Mouse (Mus musculus) WW6 (cell line): Measurements from ENCODE around the gene Pparg.

Source experiments
- DNase-seq: peaks from one replicate; pipeline ENCODE4 v3.0.0-alpha.2; 2013; ENCODE audit warnings: low read depth, low spot score

Gene Pparg

DNA sequence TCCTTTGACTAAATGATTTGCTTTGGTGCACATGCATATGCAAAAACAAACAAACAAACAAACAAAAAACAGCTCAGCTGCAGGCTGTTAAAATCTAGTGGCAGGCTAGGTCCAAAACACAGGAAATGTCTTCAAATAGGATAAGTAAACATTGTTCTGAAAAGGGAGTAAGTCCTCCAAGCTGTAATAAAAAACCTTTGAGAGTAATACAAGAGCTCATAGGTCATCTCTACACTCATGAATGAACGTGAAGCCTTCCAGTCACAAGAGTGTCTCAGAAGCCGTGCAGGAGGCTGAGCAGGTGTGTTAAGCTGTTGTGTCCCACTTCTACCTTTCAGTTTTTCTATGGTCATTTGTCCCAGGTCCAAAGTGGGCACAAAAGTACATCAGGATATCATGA lies 102.6 kb downstream of the Pparg start:
- no peak for DNase-seq

DNA sequence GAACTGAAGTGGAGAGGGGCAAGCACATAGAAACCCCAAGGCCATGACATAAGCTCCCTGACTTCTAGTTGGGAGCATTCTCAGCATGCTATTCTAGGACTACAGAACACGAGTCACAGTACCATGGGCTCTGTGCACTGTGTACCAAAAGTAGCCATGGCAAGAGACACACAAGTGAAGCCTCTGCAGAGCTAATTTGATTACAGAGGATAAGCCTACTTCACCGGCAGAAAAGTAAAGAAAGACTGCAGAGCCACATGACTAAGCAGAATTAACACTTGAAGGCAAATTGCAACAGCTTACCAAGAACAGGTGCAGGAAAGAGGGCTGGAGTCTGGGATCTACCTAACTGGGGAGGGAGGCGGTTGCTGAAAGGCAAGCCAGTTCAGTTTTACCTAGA lies 103.9 kb downstream of the Pparg start:
- no peak for DNase-seq

DNA sequence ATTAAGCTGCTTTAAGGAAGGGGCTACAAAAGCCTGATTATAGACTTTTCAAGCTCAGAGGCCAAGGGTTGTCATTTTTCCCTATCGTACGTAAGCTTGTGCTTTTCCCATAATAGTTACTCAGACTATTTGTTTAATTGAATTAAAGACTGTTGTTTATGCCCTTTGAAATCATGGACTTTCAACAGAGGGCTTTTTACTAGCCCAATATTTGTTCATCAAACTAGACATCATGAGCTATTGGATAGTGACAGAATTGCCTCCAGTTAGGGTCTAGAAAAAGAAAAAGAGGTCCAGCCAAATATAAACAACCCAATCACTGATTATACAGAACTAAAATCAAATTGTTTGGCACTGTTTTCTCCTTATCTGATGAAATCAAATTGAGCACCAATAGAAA lies 104.7 kb downstream of the Pparg start:
- DNase-seq: no peak

DNA sequence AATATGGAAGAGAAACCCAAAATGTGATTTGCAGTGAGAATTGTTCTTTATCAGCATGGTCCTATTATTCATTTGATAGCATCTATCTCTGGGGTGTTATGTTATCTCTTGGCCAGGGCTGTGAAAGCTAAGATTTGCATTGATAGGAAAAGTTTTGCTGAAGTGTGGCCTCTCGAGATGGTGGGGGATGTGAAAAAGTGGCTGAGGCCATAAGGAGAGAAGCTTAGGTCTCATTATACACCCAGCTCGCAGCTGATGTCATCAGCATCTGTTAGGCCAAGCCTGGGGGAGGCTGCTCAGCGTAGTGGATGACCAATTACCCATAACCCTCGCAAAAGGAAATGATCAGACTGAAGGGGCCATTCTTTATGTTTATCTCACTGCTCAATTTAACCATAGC lies 105.1 kb downstream of the Pparg start:
- DNase-seq: no peak

DNA sequence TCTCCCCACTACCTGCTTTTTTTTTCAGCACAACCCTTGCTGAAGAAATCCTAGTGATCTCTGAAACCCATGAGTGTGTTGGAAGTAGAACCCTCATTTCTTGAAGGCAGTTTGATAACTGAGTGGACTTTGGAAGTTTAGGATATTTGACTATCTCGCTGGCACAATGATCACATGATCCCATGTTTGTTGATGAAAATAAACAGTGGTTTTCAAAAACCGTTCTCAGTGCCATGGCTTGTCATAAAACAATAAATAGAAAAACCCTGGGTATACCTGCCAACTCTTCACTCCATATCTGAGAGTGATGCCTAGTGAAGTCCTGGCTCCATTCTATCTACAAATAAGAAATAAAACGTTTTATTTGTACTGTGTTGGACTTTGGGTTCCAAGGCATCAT lies 105.8 kb downstream of the Pparg start:
- DNase-seq: no peak

DNA sequence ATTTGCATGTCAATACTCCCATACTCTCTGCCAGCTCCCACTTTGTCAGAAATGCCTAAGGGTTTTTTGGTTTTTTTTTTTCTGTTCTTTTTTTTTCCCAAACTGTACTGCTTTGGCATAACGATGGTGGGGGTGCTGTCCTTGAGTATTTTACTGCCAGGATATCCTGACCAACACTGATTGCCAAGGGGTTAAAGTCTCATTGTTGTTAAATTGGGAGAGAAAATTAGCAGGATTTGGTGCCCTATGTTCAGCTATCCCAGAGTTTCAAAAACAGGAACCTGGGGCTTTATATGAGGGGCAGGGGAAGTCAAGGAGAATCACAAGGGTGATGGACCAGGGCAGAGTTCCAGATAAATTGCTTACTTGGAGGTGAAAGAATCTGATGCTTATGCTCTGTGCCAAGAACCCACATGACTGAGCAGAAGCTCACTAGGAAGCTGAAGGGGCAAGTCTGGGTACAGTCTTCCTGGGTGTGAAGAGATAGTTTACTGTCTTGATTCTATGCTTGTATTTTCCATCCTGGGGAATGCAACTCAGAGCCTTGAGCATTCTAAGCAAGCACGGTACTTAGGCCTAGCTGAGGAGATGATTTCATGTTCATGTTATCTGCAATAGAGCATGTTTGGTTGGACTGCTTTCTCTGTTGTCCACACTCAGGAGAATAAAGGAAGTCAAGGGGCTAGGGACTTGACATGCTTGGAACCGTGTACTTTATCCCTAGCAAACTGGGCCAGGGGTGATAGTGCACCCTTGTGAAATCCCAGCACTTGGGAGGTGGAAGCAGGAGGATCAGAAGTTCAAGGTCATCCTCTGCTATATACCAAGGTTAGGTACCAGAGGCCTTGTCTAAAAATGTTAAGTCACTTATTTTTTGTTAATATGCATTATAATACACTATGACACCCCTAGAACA lies 109.2 kb downstream of the Pparg start:
- no peak for DNase-seq

DNA sequence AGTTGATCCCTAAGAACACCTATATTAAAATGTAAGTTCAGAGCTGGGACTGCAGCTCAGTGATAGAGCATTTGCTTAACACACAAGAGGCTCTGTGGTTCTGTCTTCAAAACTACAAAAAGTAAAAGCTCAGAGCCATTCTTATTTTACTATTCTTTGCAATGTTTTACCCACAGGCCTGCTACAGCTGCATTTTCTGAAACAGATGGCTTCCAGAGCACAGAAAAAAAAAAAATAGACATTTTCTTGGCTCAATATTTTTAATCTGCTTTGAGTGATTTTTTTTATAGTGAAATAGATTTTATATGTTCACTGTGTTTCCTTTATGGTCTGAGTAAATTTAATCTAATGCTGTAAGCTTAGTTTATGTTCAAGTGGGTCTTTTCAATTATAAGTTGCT lies 111.2 kb downstream of the Pparg start:
- no peak for DNase-seq

DNA sequence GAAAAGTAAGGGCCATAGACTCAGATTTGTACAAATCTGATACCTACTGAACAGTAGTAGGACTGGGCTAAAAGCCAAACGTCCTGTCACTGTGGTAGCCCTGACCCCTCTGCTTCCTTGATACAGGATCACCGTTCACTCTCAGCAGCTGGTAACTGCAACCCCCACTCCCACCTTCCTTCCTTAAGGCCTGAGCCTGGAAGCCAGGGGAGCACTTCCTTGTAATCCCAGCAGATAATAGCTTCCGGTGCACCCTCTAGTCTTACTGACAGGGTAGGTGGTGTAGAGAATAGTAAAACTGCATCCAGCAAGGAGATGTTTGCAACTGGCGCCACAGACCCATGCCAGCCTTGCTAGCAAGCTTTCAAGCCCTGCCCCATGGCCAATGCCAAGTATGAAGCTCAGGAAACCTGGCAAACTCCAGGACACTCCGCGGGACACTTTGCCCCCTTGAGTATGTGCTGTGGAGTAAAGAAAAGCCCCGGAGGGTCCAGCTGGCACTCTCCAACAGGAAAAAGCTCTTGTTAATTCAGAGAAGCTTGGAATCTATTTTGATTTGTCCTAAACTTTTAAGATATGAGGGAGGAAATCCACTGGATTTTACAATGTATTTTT lies 116.4 kb downstream of the Pparg start:
- DNase-seq: no peak

DNA sequence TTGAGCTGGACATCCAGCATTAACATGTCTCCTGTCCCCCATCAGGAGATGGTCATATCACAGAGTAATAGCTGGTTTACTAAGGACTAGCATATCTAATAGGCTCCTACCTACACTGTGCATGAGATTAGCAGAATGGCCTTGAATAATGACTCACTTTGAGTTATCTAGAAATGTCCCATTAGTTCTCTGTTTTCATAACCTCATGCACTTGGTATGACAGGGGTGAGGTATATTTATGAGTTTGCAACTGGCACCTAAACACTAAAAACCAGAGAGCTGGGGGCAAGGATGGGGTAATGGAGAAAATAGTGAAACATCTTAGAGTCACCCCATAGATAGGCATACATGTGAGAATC lies 119.2 kb downstream of the Pparg start:
- no peak for DNase-seq

DNA sequence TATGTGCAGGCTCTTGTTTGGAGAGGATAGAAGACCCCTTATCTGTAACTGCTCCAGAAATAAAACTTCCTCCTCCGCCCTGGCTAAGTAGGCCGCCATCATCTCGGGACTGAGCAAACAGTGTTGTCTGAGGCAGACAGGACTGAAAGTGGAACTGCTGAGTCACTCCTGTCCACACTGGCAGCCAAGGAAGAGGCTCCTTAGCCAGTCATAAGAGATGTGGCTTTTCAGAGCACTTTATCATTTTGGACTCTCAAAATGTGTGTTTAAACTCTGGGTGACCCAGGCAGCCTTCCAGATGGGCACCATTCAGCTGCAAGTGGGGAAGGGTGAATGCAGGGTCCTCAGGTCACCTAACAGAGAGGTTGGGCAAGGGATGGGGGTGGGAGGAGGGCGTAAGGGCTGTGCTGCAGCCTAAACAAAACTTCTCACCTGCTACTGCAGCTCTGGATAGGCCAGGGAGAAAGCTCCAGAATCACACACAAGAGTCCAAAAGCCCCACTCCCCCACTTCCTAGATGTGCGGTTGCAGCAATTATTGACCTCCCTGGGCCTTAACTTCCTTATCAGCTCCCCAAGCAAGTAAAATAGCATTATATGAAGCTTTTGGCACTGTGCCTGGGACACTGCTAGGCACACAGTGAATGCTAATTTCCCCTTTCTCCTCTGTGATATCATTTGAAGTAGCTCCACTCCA lies 119.7 kb downstream of the Pparg start:
- DNase-seq: no peak

DNA sequence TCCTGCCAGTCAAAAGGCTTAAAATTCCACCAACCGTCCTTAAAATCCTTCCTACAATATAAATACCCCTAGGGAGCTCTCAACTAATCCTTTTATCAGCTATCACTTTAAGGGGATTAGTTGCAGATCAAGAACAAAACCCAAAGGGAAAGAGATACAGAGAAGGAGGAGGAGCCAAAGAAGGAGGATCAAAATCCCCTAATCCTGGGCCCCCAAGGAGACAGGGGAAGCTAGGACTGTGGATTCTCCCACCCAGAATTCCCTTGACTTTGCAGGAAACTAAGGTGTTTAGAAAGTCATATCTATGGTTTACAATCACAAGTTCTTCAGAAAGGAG lies 120.2 kb downstream of the Pparg start:
- no peak for DNase-seq

DNA sequence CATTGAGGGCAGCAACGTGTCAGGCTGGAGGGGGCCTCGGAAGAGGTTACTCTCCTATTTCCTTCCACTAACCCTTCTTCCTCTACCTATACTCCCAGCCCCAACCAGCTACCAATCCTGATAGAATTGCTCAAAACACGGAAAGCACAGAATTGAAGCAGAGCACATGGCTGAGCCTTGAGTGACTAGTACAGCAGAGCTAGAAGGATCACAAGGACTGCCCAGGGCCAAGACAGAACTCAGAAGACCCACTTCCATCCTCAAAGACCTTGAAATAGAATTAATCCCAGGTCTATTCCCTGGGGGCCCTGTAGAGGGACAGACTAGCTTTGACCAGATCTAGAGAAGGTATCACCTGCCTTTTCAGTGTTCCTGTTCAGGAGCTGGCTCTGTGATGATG lies 120.9 kb downstream of the Pparg start:
- no peak for DNase-seq

DNA sequence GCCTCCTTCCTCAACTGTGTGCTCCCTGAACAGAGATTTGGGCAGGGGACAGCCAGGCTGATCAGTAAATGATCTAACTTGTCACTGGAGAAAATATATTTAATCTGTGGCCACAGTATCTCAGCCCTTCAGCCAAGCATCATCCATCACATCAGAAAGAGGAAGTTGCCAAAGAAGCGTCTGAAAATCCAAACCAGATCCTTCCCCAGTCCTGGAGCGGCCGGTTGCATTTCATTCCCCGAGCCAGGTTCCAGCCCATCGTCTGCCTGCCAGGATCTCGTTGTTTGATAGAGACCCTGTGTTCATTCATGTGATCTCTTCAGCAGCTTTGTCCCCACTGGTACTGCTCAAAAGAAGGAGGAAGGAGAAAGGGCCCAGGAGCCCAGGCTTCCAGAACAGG lies 124.9 kb downstream of the Pparg start:
- DNase-seq: no peak

DNA sequence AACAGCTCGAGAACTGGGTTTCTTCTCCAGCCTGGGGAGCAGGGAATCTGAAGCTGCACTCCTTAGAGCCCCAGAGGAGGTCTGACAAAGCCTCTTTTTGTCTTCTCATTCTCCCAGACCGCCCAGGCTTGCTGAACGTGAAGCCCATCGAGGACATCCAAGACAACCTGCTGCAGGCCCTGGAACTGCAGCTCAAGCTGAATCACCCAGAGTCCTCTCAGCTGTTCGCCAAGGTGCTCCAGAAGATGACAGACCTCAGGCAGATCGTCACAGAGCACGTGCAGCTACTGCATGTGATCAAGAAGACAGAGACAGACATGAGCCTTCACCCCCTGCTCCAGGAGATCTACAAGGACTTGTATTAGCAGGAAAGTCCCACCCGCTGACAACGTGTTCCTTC lies 129.1 kb downstream of the Pparg start:
- no peak for DNase-seq

DNA sequence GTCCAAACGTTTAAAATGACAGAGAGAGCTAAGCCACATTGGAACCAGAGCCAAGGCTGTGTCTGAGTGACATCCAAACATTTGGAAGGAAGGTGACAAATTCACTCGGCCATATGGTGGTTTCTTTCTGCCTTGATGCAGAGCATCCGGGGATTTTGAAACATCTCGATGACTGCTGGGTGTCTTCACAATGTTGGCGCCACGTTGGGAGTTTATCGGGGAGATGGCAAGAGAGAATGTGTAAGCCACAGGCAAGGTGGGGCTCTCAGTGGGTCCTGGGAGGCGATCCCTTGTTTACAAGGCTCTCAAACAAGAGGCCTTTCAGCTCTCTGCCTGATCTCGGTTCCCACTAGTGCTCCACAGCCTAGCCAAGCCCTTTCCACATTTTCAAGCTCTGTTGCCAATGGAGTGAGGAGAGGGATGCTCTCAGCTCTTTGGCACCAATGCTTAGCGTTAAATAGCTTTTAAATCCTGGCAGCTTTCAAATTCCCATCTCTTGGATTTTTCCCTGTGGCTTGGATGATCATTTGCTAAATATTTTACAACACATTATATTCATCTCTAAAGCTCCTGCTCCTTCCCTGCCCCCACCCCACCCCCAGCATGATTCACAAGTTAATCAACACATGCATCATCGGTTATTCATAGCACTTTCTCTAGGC lies 132.3 kb downstream of the Pparg start:
- no peak for DNase-seq

DNA sequence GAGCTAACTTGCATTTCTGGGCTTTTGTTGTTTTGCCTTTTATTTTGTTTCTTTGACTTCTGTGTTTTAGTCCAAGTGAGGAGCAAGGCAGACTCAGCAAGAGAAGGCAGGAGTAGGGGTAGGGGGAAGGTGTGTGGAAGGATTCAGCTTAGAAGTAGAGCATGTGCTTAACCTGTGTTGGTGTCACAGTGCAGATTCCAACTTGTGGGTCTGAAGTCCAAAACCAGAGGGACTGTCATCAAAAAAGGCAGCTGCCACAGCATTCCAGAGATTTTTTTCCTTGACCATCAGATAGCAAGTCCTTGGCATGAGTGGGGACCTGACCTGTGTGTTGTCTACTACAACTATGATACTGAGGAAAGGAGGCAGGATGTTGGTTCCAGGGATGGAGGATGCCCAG lies 133.1 kb downstream of the Pparg start:
- no peak for DNase-seq

DNA sequence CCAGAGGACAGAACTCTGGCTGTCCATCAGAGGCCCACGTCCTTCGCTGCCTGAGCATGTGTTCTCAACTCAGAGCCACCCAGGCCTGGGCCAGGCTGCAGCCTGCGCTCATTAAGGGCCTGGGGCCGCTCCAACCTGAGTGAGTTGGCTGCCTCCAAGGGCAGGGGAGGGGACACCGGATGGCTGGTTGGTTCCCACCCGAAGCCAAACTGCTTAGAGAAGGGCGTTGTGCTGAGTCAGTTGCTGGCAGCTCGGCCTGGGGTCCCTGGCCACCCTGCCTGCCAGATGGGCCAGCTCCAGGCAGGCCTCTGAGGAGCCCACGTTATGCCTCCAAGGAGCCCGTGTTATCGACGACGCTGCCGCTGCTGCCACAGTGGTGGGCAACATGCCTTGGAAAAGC lies 138.8 kb downstream of the Pparg start:
- DNase-seq: no peak

DNA sequence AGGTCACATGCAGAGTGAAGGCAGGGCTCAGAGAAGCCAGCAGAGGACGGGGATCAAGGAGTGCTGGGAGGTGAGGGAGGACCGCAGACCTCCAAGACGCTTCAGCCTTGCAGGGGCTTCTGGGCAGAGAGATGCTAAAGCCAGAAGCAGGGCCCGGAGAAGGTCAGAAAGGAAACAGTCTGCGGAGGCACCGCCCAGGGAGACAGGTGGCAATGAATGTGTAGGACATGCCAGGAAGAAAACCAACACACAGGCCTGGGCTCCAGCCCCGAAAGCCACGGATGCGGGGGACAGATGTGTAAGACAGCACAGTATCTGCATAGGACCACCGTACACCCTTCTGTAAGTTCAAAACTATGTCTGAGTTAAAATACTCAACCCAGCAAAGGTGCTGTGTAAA lies 139.5 kb downstream of the Pparg start:
- DNase-seq: no peak

DNA sequence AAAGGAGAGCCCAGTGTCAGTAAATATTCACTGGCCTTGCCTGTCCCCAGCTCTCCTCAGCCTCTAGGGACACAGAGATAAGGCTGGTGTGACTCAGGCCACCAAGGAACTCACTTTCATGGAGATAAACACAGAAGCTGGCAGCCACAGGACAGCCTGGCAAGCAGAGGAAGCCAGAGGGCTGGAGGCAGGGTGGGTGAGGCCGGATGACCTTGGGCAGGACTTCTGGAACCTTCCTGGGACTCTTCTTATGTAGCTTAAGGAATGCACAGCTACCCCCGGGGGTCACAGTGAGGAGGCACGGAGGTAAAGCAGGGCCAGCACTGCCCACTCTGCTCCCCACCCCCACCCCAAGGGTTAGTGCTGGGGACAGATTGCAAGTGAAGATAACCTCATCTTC lies 140.4 kb downstream of the Pparg start:
- DNase-seq: no peak

DNA sequence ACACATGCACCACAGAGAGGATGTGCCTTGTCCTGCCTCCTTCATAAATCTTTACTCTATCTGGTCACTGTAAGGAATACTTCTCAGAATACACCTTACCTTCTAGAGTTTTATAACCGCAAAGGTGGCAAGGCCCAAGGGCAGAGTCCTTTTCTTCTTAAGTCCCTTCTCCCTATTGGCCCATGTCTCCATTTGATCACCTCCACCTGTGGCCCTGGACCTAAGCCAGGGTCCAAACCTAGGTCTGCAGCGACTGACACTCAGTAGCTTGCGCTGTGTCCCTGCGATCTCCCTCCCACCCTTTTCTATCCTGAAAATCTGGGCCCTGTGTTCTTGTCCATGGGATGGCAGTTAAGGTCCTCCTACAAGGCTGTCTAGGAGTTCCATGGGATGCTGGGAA lies 142.3 kb downstream of the Pparg start:
- no peak for DNase-seq

DNA sequence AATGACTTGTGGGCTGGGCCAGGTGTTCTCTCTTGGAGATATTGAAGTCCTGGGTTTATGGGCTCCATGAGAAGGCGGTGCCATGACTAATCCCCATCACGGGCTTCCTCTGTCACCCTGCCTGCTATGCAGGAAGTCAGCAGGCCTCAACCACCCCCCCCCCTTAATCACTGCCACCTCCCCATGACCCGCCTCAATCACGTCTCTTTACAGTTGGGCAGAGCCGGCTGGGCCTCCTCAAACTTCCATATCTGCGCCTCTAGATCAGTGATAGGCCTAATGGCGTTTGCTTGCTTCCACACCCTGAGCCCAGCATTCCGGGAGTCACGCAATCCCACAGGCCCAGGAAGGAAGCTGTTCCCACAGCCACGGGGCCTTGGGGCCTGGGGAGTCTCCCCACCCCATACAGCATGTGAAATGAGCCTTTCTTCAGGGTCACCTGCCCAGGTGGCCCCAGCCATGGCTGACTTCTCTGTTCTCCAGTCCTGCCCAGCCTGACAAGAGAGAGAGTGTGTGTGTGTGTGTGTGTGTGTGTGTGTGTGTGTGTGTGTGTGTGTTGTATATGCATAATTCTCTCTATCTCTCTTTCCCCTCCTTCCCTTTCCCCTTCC lies 142.9 kb downstream of the Pparg start:
- no peak for DNase-seq

DNA sequence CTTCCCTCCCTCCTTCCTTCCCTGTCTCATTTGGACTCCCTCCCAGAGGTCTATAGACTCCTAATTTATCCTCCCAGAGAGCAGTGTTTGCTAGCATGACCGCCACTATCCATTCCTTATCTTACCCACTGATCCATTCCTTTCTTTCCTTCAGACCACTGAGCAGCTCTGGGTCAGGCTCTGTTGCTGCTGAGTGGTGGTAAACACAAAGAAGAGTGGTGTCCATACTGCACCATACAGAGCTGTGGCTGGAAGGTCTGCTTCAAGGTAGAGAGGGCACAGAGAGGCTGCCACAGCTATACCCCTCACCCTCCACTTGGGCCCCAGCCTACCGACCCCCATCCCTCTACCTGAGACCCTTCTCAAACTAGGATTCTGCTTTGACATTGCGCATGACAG lies 143.4 kb downstream of the Pparg start:
- DNase-seq: no peak
